Mouse (Mus musculus) intestine, embryonic 15.5 days (tissue): ENCODE results near the gene Sema6b. TPM values are rescaled to one million over a fixed set of nuclear protein-coding genes. Genes with fewer than 3 reads are reported as not detected.

Source experiments
- ATAC-seq: fragments of 200-750 bp; cut with Nextera tagmentation; 2 replicates; pipeline ENCODE4 v1.8.0; 2017; ENCODE audit warnings: moderate TSS enrichment, moderate library complexity
- H3K27ac ChIP-seq: fragments of 300-500 bp; sonication (generic); 2 replicates; pipeline ENCODE4 v1.5.1; 2015; ENCODE audit warnings: mild to moderate bottlenecking, inconsistent platforms
- H3K27me3 ChIP-seq: fragments of 300-500 bp; sonication (generic); replicated peaks from 2 replicates; pipeline ENCODE4 v1.6.1; 2015; ENCODE audit warnings: inconsistent platforms
- H3K36me3 ChIP-seq: fragments of 300-500 bp; sonication (generic); 2 replicates; pipeline ENCODE4 v1.6.1; 2015; ENCODE audit warnings: inconsistent platforms
- H3K4me1 ChIP-seq: fragments of 300-500 bp; sonication (generic); replicated peaks from 2 replicates; pipeline ENCODE4 v1.6.1; 2015; ENCODE audit warnings: inconsistent platforms
- H3K4me2 ChIP-seq: fragments of 300-500 bp; sonication (generic); replicated peaks from 2 replicates; pipeline ENCODE4 v1.6.1; 2015; ENCODE audit warnings: mild to moderate bottlenecking, inconsistent platforms
- H3K4me3 ChIP-seq: fragments of 300-500 bp; sonication (generic); replicated peaks from 2 replicates; pipeline ENCODE4 v1.5.1; 2015; ENCODE audit warnings: inconsistent platforms
- H3K9ac ChIP-seq: fragments of 300-500 bp; sonication (generic); 2 replicates; pipeline ENCODE4 v1.6.1; 2015; ENCODE audit warnings: inconsistent platforms
- H3K9me3 ChIP-seq: fragments of 300-500 bp; sonication (generic); 2 replicates; pipeline ENCODE4 v1.6.1; 2016; ENCODE audit warnings: inconsistent platforms
- WGBS: fragments of 180-500 bp; shearing (Covaris S2); methylation state at CpG from one replicate; pipeline ENCODE4 v1.1.7; 2015; 5-methylcytosine and 5-hydroxymethylcytosine counted together
- polyA plus RNA-seq: library from polyadenylated mRNA; unstranded; fragments of >200 nt; fragmentation: Nextera tagmentation; extraction: Ambion mirVana; gene quantifications from 2 replicates; pipeline ENCODE4 v1.2.1, GENCODE M21; 2015

The Sema6b gene
- polyA plus RNA-seq, 1 experiment from 2014 or later: 1.4 TPM

GRCm38 (mm10) chr17:56141702-56142605, 1.8 kb upstream of the Sema6b start:
- Histone ChIP-seq H3K27me3 (peaks cover 78% of the 10 kb centered on the region), H3K4me3 (peak overlapping the region; percentile 39), H3K4me2 (peak overlapping the region; percentile 84), H3K9ac (peak overlapping the region; percentile 26), H3K27ac (no peak overlapping the region), H3K4me1 (peaks cover 31% of the 10 kb centered on the region), H3K9me3 (no peaks in the 10 kb centered on the region), H3K36me3 (no peaks in the 10 kb centered on the region)
- WGBS: 5% methylated on average over 39 of the region's 47 CpGs
- ATAC-seq: 0 out of 2 replicates have a peak, but pooled peaks have one; percentile 10

- Histone ChIP-seq H3K36me3 (no peaks in the 10 kb centered on the region), H3K27me3 (peaks cover 54% of the 10 kb centered on the region), H3K9ac (peak overlapping the region; percentile 52; the same call in 1 of the 2 replicates), H3K9me3 (no peaks in the 10 kb centered on the region), H3K27ac (no peak overlapping the region), H3K4me3 (peak overlapping the region; percentile 68), H3K4me1 (peaks cover 38% of the 10 kb centered on the region), H3K4me2 (peak overlapping the region; percentile 100)
- WGBS: 13% methylated on average over 17 of the region's 21 CpGs
- 0 out of 2 replicates have a peak, but pooled peaks have one; percentile 1 for ATAC-seq
Measured at GRCm38 (mm10) chr17:56139355-56139754, 788 bp downstream of the Sema6b start.

DNA sequence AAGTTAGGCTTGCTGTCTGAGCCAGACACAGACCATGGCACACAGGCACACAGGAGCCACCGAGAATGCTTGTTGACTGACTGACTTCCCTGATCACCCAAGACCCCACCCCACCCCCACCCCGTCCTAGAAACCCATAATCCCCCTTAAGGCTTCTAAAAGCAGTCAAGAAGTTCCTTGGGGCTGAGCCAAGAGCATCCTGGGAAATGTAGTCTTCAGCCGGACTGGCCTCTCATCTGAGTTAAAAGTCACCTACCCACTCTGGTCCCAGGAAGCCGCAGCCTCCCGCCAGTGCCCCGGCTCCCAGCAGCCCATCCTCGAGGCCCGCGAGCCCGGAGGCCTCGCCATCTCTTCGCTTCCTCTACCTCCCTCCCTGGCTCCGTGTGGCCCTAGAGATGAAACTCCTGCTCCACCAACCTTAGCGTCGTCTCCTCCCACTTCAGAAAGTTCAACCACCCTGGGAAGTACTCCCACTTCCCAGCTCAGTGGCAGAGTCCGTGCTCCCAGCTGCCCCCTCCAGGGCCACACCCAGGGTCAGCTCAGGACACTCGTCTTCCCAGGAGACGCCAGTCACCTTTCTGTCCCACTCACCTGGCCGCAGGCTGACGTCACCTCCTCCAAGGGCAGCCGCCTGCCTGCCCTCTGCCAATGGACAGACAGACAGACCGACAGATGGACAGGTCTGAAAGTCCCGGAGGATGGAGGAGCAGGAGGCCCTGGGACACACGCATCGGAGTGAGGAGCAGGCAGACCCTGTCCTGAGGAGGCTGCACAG, 2.1 kb downstream of the Sema6b start:
- no peaks in the 10 kb centered on the region for H3K9me3 ChIP-seq
- 21% methylated on average over 25 of the region's 25 CpGs for WGBS
- peaks cover 48% of the 10 kb centered on the region for H3K27me3 ChIP-seq
- peaks cover 47% of the 10 kb centered on the region for H3K4me1 ChIP-seq
- peak overlapping the region; percentile 46; the same call in 1 of the 2 replicates for H3K4me2 ChIP-seq
- peak overlapping the region; percentile 5; the same call in 1 of the 2 replicates for H3K9ac ChIP-seq
- no peak overlapping the region for H3K4me3 ChIP-seq
- ATAC-seq: no peak
- H3K27ac ChIP-seq: no peak overlapping the region
- no peaks in the 10 kb centered on the region for H3K36me3 ChIP-seq

GRCm38 (mm10) chr17:56136558-56136957, 3.6 kb downstream of the Sema6b start:
- Histone ChIP-seq H3K9me3 (no peaks in the 10 kb centered on the region), H3K4me1 (peaks cover 37% of the 10 kb centered on the region), H3K4me2 (no peak overlapping the region), H3K36me3 (no peaks in the 10 kb centered on the region), H3K27me3 (peaks cover 33% of the 10 kb centered on the region), H3K4me3 (no peak overlapping the region), H3K27ac (no peak overlapping the region), H3K9ac (no peak overlapping the region)
- 82% methylated on average over 7 of the region's 7 CpGs for WGBS
- ATAC-seq: no peak

- Histone ChIP-seq H3K4me1 (peaks cover 26% of the 10 kb centered on the region), H3K27me3 (peaks cover 16% of the 10 kb centered on the region), H3K9ac (peak overlapping the region; percentile 30), H3K9me3 (no peaks in the 10 kb centered on the region), H3K4me2 (peak overlapping the region; percentile 87), H3K27ac (peak overlapping the region; percentile 85), H3K4me3 (peak overlapping the region; percentile 35), H3K36me3 (no peaks in the 10 kb centered on the region)
- ATAC-seq: peak; percentile 41
- 3% methylated on average over 27 of the region's 27 CpGs for WGBS
Measured at GRCm38 (mm10) chr17:56134463-56134971, 5.6 kb downstream of the Sema6b start.

GRCm38 (mm10) chr17:56133457-56134363, 6.4 kb downstream of the Sema6b start:
- H3K27me3 ChIP-seq: peaks cover 8% of the 10 kb centered on the region
- peaks cover 24% of the 10 kb centered on the region for H3K4me1 ChIP-seq
- H3K27ac ChIP-seq: peak overlapping the region; percentile 85
- H3K4me3 ChIP-seq: peak overlapping the region; percentile 35
- peak; percentile 91 for ATAC-seq
- H3K36me3 ChIP-seq: no peaks in the 10 kb centered on the region
- H3K9ac ChIP-seq: peak overlapping the region; percentile 44
- WGBS: 15% methylated on average over 21 of the region's 21 CpGs
- no peaks in the 10 kb centered on the region for H3K9me3 ChIP-seq
- H3K4me2 ChIP-seq: peak overlapping the region; percentile 87

- Histone ChIP-seq H3K4me3 (no peak overlapping the region), H3K27ac (no peak overlapping the region), H3K36me3 (no peaks in the 10 kb centered on the region), H3K4me1 (peaks cover 16% of the 10 kb centered on the region), H3K4me2 (peak overlapping the region; percentile 39), H3K27me3 (no peaks in the 10 kb centered on the region), H3K9ac (no peak overlapping the region), H3K9me3 (no peaks in the 10 kb centered on the region)
- no peak for ATAC-seq
- 3% methylated on average over 14 of the region's 14 CpGs for WGBS
Measured at GRCm38 (mm10) chr17:56132661-56133060, 7.5 kb downstream of the Sema6b start.

GRCm38 (mm10) chr17:56131814-56132213, 8.3 kb downstream of the Sema6b start:
- no peaks in the 10 kb centered on the region for H3K36me3 ChIP-seq
- no peak overlapping the region for H3K27ac ChIP-seq
- no peaks in the 10 kb centered on the region for H3K27me3 ChIP-seq
- peaks cover 16% of the 10 kb centered on the region for H3K4me1 ChIP-seq
- H3K4me2 ChIP-seq: no peak overlapping the region
- H3K9me3 ChIP-seq: no peaks in the 10 kb centered on the region
- WGBS: 45% methylated on average over 7 of the region's 7 CpGs
- no peak overlapping the region for H3K9ac ChIP-seq
- no peak overlapping the region for H3K4me3 ChIP-seq
- no peak for ATAC-seq

- Histone ChIP-seq H3K4me2 (no peak overlapping the region), H3K27me3 (no peaks in the 10 kb centered on the region), H3K9ac (no peak overlapping the region), H3K4me1 (peaks cover 16% of the 10 kb centered on the region), H3K4me3 (no peak overlapping the region), H3K9me3 (no peaks in the 10 kb centered on the region), H3K36me3 (no peaks in the 10 kb centered on the region), H3K27ac (no peak overlapping the region)
- WGBS: 91% methylated on average over 10 of the region's 10 CpGs
- no peak for ATAC-seq
Measured at GRCm38 (mm10) chr17:56131136-56131535, 9.0 kb downstream of the Sema6b start.

GRCm38 (mm10) chr17:56128246-56128645, 11.9 kb downstream of the Sema6b start:
- Histone ChIP-seq H3K27me3 (peaks cover 16% of the 10 kb centered on the region), H3K9me3 (no peaks in the 10 kb centered on the region), H3K4me3 (no peak overlapping the region), H3K36me3 (no peaks in the 10 kb centered on the region), H3K27ac (no peak overlapping the region), H3K4me1 (peaks cover 13% of the 10 kb centered on the region), H3K9ac (no peak overlapping the region), H3K4me2 (no peak overlapping the region)
- ATAC-seq: no peak
- WGBS: 74% methylated on average over 15 of the region's 15 CpGs

GRCm38 (mm10) chr17:56126175-56126574, 14.0 kb downstream of the Sema6b start:
- Histone ChIP-seq H3K27ac (no peak overlapping the region), H3K4me2 (no peak overlapping the region), H3K9me3 (no peaks in the 10 kb centered on the region), H3K4me1 (peaks cover 13% of the 10 kb centered on the region), H3K9ac (no peak overlapping the region), H3K36me3 (no peaks in the 10 kb centered on the region), H3K4me3 (no peak overlapping the region), H3K27me3 (peaks cover 35% of the 10 kb centered on the region)
- 70% methylated on average over 11 of the region's 11 CpGs for WGBS
- ATAC-seq: no peak
